Mouse (Mus musculus) 416B (cell line): ENCODE data around the gene Pafah1b3.
"Not testable (repeated sequence)": the region's sequence is repeated elsewhere in the genome, so short reads cannot be mapped to it uniquely, and the experiment has no call there.

ENCODE experiments used
- DNase-seq: peaks from one replicate; pipeline ENCODE4 v3.0.0; 2011; ENCODE audit warnings: low read depth

Gene Pafah1b3

GRCm38 (mm10) chr7:25268588-25268987 is 29.2 kb downstream of the Pafah1b3 start:
- DNase-seq, result no peak

GRCm38 (mm10) chr7:25267751-25268463 is 29.9 kb downstream of the Pafah1b3 start:
- DNase-seq, result peak; percentile 100

GRCm38 (mm10) chr7:25267301-25267750 is 30.5 kb downstream of the Pafah1b3 start, which contains the start of gene Cic:
Cic (plus strand) TSS chr7:25267704.
- peak; percentile 100 for DNase-seq

- DNase-seq, result no peak
Measured at GRCm38 (mm10) chr7:25266180-25266962, 31.4 kb downstream of the Pafah1b3 start.

- not testable (repeated sequence) for DNase-seq
Measured at GRCm38 (mm10) chr7:25265743-25266142, 32.0 kb downstream of the Pafah1b3 start.

- DNase-seq, result no peak
Measured at GRCm38 (mm10) chr7:25263968-25264870, 33.6 kb downstream of the Pafah1b3 start.

GRCm38 (mm10) chr7:25261896-25262295 is 35.9 kb downstream of the Pafah1b3 start:
- no peak for DNase-seq

- DNase-seq, result no peak
Measured at GRCm38 (mm10) chr7:25251822-25252221, 46.0 kb downstream of the Pafah1b3 start.

- peak; percentile 35 for DNase-seq
Measured at GRCm38 (mm10) chr7:25251071-25251791, 46.6 kb downstream of the Pafah1b3 start.

GRCm38 (mm10) chr7:25250141-25250972 is 47.4 kb downstream of the Pafah1b3 start, which contains the start of gene Erf:
Erf (minus strand) TSS chr7:25250761.
- DNase-seq, result peak; percentile 88

GRCm38 (mm10) chr7:25249314-25250140 is 48.3 kb downstream of the Pafah1b3 start:
- peak; percentile 77 for DNase-seq

GRCm38 (mm10) chr7:25248846-25249313 is 48.9 kb downstream of the Pafah1b3 start:
- peak; percentile 63 for DNase-seq

- DNase-seq, result peak; percentile 68
Measured at GRCm38 (mm10) chr7:25248018-25248647, 49.7 kb downstream of the Pafah1b3 start.

GRCm38 (mm10) chr7:25247498-25247897 is 50.3 kb downstream of the Pafah1b3 start:
- no peak for DNase-seq

GRCm38 (mm10) chr7:25246759-25247137 is 51.0 kb downstream of the Pafah1b3 start:
- peak; percentile 19 for DNase-seq

GRCm38 (mm10) chr7:25246079-25246758 is 51.6 kb downstream of the Pafah1b3 start:
- no peak for DNase-seq
